Mouse (Mus musculus): ENCODE measurements at regions not wholly inside any gene's neighbourhood (a gene's known extent, or its start where the extent isn't known, plus 50 kb on each side); places are given as distances from the start of the nearest gene placed in this dataset.
A peak's percentile ranks its signal among the peaks of the same experiment; 100 is the strongest.

- Histone ChIP-seq H3K4me1 (ENCODE audit: insufficient read depth) (no peaks in the 10 kb centered on the region), H3K9ac (no peak overlapping the region), H3K4me3 (ENCODE audit: low read depth, low read length) (no peak overlapping the region), H3K4me2 (ENCODE audit: low read depth) (no peak overlapping the region), H3K27ac (ENCODE audit: low read depth, low read length) (no peak overlapping the region), H3K36me3 (ENCODE audit: insufficient read depth) (no peaks in the 10 kb centered on the region), H3K9me3 (ENCODE audit: low read length) (no peaks in the 10 kb centered on the region), H3K27me3 (ENCODE audit: insufficient read depth, low read length) (no peaks in the 10 kb centered on the region)
- DNase-seq (no peak), ATAC-seq (no peak)
- no peak for TF ChIP-seq CTCF (IDR thresholded peaks at IDR 0.05; ENCODE audit: low read depth)
- WGBS, result 46% methylated on average over 6 of the region's 6 CpGs
Measured at GRCm38 (mm10) chr8:44709171-44709940, 225.9 kb upstream of the Fat1 start.

GRCm38 (mm10) chr8:44734577-44734976, 200.7 kb upstream of the Fat1 start:
- no peak for ATAC-seq
- WGBS, result 91% methylated on average over 10 of the region's 10 CpGs
- no peak overlapping the region for H3K27ac ChIP-seq (ENCODE audit: low read depth, low read length)
- no peak overlapping the region for H3K4me3 ChIP-seq (ENCODE audit: low read depth, low read length)
- TF ChIP-seq CTCF (IDR thresholded peaks at IDR 0.05; ENCODE audit: low read depth), result no peak
- DNase-seq, result no peak
- H3K36me3 ChIP-seq (ENCODE audit: insufficient read depth), result no peaks in the 10 kb centered on the region
- H3K27me3 ChIP-seq (ENCODE audit: insufficient read depth, low read length), result no peaks in the 10 kb centered on the region
- H3K4me2 ChIP-seq (ENCODE audit: low read depth), result no peak overlapping the region
- H3K4me1 ChIP-seq (ENCODE audit: insufficient read depth), result no peaks in the 10 kb centered on the region
- no peak overlapping the region for H3K9ac ChIP-seq
- no peaks in the 10 kb centered on the region for H3K9me3 ChIP-seq (ENCODE audit: low read length)

- Histone ChIP-seq H3K4me1 (ENCODE audit: insufficient read depth) (no peaks in the 10 kb centered on the region), H3K9me3 (ENCODE audit: low read length) (no peaks in the 10 kb centered on the region), H3K27me3 (ENCODE audit: insufficient read depth, low read length) (no peaks in the 10 kb centered on the region), H3K9ac (no peak overlapping the region), H3K27ac (ENCODE audit: low read depth, low read length) (no peak overlapping the region), H3K36me3 (ENCODE audit: insufficient read depth) (no peaks in the 10 kb centered on the region), H3K4me2 (ENCODE audit: low read depth) (no peak overlapping the region), H3K4me3 (ENCODE audit: low read depth, low read length) (no peak overlapping the region)
- 73% methylated on average over 5 of the region's 5 CpGs for WGBS
- no peak for TF ChIP-seq CTCF (IDR thresholded peaks at IDR 0.05; ENCODE audit: low read depth)
- ATAC-seq (no peak), DNase-seq (no peak)
Measured at GRCm38 (mm10) chr8:44735801-44736200, 199.4 kb upstream of the Fat1 start.

GRCm38 (mm10) chr8:44743353-44743752, 191.9 kb upstream of the Fat1 start:
- Histone ChIP-seq H3K9ac (no peak overlapping the region), H3K4me1 (ENCODE audit: insufficient read depth) (no peaks in the 10 kb centered on the region), H3K4me3 (ENCODE audit: low read depth, low read length) (no peak overlapping the region), H3K27ac (ENCODE audit: low read depth, low read length) (no peak overlapping the region), H3K36me3 (ENCODE audit: insufficient read depth) (no peaks in the 10 kb centered on the region), H3K27me3 (ENCODE audit: insufficient read depth, low read length) (no peaks in the 10 kb centered on the region), H3K4me2 (ENCODE audit: low read depth) (no peak overlapping the region), H3K9me3 (ENCODE audit: low read length) (no peaks in the 10 kb centered on the region)
- DNase-seq (no peak), ATAC-seq (no peak)
- WGBS, result 86% methylated on average over 2 of the region's 2 CpGs
- TF ChIP-seq CTCF (IDR thresholded peaks at IDR 0.05; ENCODE audit: low read depth), result no peak

- Histone ChIP-seq H3K27ac (ENCODE audit: low read depth, low read length) (no peak overlapping the region), H3K9ac (no peak overlapping the region), H3K4me1 (ENCODE audit: insufficient read depth) (no peaks in the 10 kb centered on the region), H3K4me2 (ENCODE audit: low read depth) (no peak overlapping the region), H3K27me3 (ENCODE audit: insufficient read depth, low read length) (no peaks in the 10 kb centered on the region), H3K36me3 (ENCODE audit: insufficient read depth) (no peaks in the 10 kb centered on the region), H3K9me3 (ENCODE audit: low read length) (no peaks in the 10 kb centered on the region), H3K4me3 (ENCODE audit: low read depth, low read length) (no peak overlapping the region)
- no peak for TF ChIP-seq CTCF (IDR thresholded peaks at IDR 0.05; ENCODE audit: low read depth)
- ATAC-seq, result peak; percentile 54; the same call in 1 of the 2 replicates
- WGBS, result 39% methylated on average over 12 of the region's 12 CpGs
- peak; percentile 67 for DNase-seq
Measured at GRCm38 (mm10) chr8:44744991-44745658, 190.1 kb upstream of the Fat1 start.

- Histone ChIP-seq H3K36me3 (ENCODE audit: insufficient read depth) (no peaks in the 10 kb centered on the region), H3K27me3 (ENCODE audit: insufficient read depth, low read length) (no peaks in the 10 kb centered on the region), H3K4me1 (ENCODE audit: insufficient read depth) (no peaks in the 10 kb centered on the region), H3K9ac (no peak overlapping the region), H3K4me2 (ENCODE audit: low read depth) (no peak overlapping the region), H3K27ac (ENCODE audit: low read depth, low read length) (no peak overlapping the region), H3K9me3 (ENCODE audit: low read length) (no peaks in the 10 kb centered on the region), H3K4me3 (ENCODE audit: low read depth, low read length) (no peak overlapping the region)
- no peak for TF ChIP-seq CTCF (IDR thresholded peaks at IDR 0.05; ENCODE audit: low read depth)
- 19% methylated on average over 6 of the region's 6 CpGs for WGBS
- DNase-seq (no peak), ATAC-seq (peak; percentile 66)
Measured at GRCm38 (mm10) chr8:44758727-44759126, 176.5 kb upstream of the Fat1 start.

GRCm38 (mm10) chr8:44762731-44763130, 172.5 kb upstream of the Fat1 start:
- Histone ChIP-seq H3K9me3 (ENCODE audit: low read length) (no peaks in the 10 kb centered on the region), H3K36me3 (ENCODE audit: insufficient read depth) (no peaks in the 10 kb centered on the region), H3K27ac (ENCODE audit: low read depth, low read length) (no peak overlapping the region), H3K27me3 (ENCODE audit: insufficient read depth, low read length) (no peaks in the 10 kb centered on the region), H3K9ac (no peak overlapping the region), H3K4me1 (ENCODE audit: insufficient read depth) (no peaks in the 10 kb centered on the region), H3K4me2 (ENCODE audit: low read depth) (no peak overlapping the region), H3K4me3 (ENCODE audit: low read depth, low read length) (no peak overlapping the region)
- no peak for TF ChIP-seq CTCF (IDR thresholded peaks at IDR 0.05; ENCODE audit: low read depth)
- 76% methylated on average over 10 of the region's 10 CpGs for WGBS
- ATAC-seq (no peak), DNase-seq (peak; percentile 12)
